Mouse (Mus musculus) left cerebral cortex, adult 11 months (tissue): Measurements from ENCODE around the gene Sfmbt1.
A peak's percentile ranks its signal among the peaks of the same experiment; 100 is the strongest.

Experiments
- DNase-seq: peaks from one replicate; pipeline ENCODE4 v3.0.0; 2022; ENCODE audit warnings: low spot score

Gene Sfmbt1

DNA sequence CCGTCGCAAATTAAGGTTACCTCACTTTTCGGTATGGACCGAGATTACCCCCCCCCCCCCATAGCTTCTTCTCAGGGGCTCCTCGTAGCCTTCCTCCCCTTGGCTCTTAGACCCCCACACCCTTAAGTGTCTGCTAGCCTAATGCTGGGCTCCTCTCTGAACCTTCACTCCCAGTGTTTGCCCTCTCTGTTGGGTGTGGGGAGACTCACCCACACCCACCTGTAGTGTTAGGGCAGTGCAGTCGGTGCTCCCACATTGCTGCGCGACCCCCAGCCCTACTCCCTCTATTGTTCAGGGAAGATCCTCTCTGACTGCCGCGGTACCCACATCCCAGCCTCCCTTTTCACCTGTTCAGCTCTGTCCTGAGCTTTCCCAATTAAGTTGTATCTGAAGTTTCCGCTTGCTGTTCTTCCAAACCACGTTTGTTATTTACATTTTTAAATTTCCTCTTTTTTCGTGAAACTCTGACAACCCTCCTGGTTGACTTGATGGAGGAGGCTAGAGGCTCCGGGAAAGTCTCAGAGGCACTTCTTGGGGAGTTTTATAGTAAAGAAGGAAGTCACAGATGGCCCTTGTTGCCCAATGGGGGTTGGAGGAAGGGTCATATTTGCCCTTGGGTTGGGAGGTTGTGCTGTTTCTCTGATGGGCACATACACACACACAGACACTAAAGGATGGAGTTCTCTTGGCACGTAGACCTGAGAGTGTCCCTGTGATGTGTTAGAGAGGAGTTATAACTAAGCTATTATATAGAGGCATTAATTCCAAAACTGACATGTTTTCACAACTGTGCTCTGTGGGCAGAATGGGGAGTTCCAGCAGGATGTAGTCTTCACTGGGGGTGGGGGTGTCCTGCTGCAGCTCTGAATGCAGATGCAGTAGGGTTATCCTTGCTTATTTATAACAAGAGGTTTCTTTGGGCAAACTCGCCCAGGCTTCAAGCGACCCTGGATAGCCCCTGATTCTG is 111.8 kb downstream of the Sfmbt1 start:
- DNase-seq, result no peak

DNA sequence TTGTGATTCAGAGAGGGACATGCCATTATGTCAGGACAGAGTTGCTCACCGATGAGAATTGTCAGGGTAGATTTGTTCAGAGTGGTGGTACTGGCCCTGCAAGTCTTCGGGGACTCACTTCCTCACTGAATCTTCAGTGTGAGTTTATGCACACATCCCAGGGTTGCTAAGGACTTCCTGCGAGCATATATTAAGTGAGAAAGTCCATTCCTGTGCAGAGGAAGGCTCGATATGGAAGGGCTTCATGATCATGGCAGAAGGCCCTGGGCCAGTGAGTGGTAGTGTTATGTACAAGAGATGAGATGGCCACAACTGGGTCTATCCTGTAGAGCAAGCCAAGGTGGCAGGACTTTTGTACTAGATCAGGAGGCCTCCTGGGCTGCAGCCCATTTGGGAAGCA is 112.8 kb downstream of the Sfmbt1 start:
- DNase-seq, result no peak

DNA sequence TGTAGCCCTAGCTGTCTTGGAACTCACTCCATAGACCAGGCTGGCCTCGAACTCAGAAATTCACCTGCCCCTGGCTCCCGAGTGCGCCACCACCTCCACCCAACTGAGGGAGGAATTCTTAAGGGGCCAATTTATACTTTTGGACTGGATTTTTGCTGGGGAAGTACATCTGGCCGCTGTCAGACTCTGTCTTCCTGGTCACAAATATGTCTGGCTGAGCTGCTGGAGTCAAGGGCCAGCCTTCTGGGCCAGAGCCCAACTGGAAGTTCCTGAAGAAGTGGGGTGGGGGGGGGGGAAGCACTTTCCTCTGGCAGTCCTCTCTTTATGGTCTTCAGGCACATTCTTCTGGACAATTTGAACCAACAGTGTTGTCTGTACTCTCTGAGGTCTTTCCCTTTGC is 113.4 kb downstream of the Sfmbt1 start:
- DNase-seq, result no peak

DNA sequence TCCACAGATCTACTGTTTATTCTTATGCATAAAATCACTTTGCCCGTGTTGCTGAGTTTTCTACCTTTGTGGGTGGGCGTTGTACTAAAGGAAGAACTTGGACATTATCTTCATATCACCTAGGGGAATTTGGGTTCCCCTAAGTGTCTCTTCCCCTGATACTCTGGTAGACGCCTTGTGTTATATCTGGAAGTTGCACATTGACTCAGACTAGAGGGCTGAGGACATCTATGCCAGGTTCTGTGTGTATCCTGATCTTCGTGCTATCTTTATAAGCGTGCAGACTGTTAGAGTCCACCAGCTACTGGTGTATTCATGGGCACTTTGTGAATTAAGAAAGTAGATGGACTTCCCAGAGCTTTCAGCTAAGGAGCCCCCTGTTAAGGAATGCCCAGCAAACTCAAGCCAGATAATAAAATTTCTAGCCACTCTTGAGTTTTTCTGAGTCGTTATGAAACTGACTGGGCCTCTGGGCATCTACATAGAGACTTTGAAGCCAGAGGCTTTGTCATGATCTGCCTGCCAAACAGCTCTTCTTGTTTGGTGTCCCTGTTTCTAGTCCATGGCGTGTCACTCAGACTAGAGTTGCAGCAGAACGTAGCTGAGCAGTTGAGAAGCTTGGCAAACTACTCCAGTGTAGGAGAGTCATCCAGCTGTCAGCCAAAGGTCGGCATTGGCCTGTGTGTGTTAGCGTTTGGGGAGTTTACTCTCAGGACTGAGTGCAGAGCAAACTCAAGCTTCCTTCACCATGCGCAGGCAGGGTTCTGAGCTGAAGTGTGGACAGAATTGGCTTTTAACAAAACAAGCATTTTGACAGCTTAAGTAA is 114.2 kb downstream of the Sfmbt1 start:
- DNase-seq, result no peak

DNA sequence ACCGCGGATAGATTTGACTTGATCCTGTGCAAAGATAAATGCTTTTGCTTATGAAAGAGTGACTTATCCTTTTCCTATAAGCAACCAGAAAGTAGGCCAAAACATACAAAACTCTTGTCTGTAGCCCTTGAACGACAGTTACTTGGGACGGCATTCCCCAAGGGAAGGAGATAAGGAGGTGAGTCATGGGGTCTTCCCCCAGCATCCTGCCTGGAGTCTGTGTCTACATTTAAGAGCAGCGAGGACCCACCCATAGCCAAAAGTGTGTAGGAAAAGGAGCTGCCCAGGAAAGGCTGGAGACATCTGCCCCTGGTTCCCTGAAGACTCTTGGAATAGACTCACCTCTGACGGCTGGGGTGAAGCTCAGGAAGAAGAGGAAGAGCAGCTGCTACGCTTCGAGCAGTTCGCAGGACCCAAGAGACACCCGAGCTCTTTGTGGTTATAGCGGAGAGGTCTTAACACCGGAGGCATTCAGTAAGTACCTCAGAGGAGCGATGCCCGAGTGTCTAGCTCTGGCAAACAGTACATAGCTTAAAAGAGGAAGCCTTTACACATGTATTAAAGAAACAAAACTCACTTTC is 122.9 kb downstream of the Sfmbt1 start:
- DNase-seq, result no peak

DNA sequence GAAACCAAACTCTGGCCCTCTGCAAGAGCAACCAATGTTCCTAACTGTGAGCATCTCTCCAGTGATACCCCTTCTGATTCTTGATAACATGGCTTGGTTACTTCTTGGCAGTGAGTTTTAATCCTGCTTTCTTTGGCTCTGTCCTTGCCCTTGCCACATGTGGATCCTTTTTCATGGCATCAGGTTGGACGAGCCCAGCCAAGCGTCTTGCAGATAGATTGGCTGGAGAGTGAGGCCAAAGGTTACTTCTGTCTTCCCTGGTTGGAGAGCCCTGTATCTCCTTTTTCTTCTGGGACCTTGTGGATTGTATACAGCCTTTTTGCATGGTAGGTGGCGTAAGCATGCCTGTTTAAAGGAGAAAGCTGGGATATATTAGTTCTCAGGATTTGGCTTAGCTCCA is 129.1 kb downstream of the Sfmbt1 start:
- DNase-seq, result no peak

DNA sequence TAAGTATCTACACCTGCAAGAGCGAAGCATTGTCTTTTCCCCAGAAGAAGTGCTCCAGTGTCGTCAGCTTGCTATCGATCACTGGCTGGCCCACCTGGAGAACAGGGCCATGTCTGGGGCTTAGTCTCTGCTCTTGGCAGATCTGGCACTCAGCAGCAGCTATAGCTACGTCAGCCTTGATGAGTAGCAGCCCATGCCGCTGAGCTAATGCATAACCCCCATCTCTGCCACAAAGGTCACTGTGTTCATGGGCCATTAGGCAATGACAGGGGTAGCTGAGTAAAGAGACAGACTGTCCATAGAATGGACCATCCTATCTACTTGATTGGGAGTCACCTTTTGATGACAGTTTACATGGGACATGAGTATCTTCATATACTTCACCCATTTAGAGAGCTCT is 135.9 kb downstream of the Sfmbt1 start:
- no peak for DNase-seq

DNA sequence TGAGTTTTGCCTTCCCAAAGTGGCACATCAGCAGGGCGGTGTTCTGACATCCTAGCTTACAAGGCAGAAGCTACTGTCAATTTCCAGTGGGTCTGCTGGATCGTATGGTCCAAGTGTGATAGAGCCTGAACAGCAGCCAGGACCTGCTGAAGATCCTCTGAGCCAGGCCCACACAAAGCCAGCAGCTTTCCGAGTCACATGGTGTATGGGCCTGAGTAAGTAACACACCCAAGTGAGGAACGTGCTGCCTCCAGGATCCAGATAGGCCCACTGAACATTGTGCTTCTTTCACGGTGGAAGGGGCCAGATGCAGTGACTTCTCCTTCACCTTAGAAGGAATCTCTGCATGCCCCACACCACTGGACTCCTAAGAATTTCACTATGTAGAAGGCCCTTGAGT is 137.7 kb downstream of the Sfmbt1 start:
- DNase-seq, result no peak

DNA sequence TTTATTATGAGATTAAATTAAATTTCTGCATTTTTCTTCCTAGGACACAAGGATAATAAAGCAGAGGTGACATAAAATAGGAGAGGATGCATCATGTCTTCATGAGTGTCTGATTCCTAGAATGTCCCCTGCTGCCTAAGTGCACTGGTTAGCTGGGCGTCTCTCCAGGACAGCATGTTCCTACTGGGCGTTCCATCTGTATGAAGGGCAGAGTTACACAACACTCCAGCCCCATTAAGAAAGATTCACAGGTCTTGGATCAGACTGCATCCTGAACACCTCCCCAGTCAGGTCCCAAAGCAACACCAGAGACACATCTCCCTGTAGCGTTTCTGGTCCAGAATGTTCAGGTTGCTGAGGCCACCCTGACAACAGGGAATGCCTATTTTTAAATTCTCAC is 140.7 kb downstream of the Sfmbt1 start:
- DNase-seq, result no peak

DNA sequence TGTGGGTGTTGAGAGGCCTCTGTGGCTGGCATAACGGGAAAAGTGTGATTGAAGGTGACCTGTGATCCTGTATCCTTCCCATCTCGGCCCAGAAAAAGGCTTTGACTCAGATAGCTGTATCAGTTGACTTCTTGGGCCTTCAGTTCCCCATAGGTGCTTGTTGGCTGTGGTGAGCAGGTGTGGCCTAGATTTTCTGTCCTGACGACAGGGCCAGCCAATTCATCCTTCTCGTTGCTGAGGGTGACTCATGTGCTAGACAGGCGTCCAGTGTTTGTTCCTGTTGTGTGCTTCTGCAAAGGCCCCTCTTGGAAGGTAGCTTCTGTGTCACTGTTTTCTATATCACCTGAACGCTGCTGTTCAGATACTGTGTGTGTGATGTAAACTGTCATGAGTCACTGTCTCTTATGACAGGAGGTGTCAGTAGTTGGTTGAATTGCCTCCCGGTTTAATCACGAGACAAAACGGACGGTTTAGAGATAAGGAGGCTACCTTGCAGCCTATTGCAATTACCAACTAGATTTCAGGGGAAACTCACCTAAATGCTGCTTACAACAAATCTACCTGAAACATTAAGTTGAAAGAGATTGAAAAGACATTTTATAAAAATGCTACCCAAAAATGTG is 142.3 kb downstream of the Sfmbt1 start:
- no peak for DNase-seq

DNA sequence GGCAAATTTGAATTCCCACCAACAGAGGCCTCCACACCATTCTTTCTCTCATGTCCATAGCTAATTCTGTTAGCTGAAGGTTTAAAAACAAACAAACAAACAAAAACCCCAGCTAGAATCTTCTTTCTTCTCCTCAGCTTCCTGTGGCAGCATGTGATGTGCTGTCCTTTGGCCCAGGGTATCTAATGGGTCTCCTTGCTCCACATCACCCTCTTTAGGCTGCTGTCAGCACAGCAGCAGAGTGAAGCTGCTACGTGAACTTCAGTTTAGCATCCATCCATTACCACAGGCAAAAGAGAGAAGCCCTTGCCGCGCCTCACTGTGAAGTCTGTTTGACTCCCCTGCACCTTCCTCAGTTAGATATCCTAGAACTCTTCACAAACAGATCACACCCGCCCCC is 143.3 kb downstream of the Sfmbt1 start:
- no peak for DNase-seq

DNA sequence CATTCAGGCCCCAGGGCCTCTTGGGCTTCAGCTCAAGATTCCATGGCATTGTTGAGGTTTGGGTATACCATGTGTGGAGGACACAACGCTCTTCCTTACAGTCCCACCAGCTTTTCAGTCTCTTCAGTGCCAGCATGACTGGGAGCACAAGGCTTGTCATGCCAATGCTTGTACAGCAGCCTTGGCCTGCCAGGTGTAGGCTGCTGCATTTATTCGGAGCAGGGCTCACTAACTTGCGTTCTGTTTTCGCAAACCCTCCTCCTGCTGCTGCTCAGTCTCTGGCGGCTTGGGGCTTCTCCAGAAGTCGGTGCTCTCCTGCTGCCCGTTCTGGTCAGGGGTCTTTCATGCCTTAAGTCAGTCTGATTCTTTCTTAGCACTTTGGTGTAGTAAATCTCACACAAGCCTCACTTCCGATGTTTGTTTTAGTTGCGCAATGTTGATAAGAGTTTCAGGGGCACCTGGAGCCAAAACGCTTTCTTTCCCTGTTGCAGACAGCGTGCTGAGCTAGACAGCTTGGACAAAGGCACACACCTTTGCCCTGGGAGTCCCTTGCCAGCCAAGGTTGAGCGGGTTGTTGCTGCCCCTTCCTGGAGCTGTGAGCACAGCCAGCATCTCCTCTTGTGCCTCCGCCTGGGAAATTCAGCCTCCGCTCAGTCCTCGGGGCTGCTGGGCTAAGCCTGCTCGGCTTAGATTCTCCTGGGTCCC is 146.9 kb downstream of the Sfmbt1 start:
- no peak for DNase-seq

DNA sequence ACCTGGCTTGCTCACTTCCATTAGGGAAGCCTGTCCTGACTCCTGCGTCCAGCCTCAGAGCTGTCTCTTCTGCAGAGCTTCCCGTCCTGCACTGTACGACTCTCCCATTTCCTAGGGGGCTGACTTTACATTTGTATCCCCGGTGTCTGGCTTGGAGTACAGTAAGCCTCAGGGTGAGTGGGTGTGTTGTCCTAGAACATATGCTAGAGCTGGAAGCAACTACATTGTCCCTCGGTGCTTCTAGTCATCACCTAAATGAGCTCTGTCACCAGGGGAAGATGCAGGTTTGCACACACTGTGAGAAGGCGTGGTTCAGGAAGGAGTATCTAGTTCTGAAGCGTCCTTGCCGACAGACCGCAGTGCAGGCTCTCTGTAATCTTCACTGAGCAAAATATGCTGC is 147.7 kb downstream of the Sfmbt1 start:
- DNase-seq, result no peak

DNA sequence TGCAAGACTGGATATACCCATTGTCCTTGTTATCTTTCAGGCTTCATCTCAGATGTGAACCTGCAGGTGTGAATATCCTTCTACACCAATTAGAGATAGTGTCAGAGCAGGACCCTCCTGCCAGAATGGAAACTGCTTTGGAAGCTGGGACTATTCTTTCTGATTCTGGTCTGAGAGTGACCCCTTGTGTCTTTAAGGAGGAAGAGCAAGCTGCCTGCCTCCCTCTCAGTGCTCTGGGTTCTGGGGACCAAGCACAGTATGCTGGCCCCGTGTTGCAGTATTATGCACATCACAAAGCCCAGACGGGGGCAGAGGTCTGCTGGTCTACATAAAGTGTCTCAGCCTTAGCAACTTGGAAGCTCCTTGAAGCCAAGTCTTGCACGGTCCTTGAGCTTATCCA is 150.7 kb downstream of the Sfmbt1 start:
- DNase-seq, result no peak

DNA sequence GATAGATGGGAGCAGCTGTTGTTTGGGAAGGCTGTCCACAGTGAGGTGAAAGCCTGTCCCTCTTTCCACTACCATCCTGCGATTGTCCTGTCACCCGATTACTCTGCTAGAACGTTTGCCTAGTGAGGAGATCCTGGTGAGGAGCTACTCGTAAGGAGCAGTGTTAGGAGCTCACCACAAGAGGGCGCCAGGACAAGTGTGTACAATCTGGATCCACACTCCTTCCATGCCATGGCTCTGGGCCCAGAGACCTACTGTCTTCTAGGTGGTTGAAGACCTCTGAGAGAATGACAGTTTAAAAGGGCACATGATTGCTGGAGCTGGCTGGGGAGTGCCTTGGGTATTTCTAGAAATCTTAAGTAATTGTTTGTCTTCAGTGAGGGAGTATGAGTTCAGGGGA is 152.4 kb downstream of the Sfmbt1 start:
- peak; percentile 46 for DNase-seq

DNA sequence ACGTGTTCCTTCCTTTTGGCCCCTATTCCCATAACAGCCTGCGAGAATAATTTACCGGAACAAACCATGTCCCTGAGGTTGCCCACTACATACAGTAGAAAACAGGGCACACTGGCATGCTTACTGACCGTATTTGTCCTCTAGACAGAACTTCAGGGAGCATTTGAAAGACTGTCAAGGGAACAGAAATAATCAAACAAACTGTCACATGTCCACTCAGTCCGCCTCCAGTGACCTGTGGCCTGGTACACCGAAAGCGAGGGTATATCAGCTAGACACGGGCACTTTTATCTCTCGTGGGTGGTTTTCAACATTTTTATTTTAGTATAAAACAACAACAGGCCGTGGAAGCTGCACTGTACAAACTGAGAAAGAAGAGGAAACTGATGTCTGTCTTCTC is 154.2 kb downstream of the Sfmbt1 start:
- no peak for DNase-seq

DNA sequence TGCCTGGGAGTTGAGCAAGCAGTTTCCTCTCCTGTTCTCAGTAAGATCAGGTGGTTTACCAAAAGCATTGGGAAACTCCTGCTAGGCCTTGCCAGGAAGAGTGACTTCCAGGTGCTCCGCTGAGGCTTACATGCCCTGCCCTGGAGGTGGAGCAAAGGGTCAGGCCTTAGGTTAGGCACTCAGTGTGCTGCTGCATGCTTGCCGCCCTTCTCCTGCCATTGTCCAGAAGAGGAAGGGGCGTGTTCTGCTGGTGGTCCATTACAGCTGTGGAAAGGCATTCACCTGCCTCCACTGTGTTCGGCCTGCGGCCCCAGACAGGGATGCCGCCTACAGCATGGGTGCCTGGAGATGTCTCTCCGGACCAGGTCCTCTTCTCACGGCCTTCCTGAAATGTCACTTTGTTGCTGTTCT is 154.7 kb downstream of the Sfmbt1 start:
- DNase-seq, result no peak

DNA sequence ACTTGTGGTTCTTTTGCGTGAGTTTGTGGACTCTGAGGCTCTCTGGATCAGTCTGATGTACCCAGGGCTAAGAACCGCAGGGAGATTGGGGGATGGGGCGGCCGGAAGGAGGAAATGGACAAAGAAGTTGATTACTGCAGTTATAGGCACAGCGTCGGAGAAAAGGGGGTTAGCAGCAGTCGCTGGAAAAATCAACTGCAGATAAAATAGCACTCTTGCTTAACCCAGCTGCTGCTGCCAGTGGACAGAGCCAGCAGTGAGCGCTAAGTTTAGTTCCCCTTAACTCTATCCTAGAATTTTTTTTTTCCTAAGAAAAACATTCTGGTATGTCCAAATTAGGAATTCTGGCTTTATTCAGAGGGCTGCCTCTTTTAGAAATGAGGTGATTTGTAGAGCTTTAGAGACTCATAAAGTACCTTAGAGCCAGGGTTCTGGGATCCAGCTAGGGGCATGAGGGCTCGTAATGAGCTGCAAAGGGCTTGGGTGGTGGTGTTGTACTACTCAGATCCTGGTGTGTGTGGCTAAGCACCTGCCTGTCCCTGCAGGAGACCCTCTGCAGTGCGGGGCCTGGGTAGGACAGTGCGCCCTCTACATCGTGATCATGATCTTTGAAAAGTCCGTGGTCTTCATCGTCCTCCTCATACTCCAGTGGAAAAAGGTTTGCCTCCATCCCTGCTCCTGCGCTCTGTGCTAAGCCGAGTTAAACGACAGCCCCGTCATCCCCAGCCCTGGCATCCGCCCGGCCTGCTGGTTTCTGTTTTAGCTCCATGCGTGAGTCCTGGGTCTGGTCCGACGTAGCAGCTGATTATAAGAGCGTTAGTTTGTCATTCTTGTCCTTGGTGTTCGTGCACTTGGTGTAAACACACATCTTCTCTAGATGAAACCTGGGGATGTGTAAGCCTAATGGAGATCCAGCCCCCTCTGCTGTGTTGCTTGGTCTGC is 155.8 kb downstream of the Sfmbt1 start:
- DNase-seq, result no peak
